Mouse (Mus musculus) retina, embryonic 14.5 days (tissue): Measurements from ENCODE around the gene Cyp2f2.

ENCODE experiments used
- DNase-seq: peaks from one replicate; pipeline ENCODE4 v3.0.0-alpha.2; 2015; ENCODE audit warnings: low spot score

The Cyp2f2 gene

DNA sequence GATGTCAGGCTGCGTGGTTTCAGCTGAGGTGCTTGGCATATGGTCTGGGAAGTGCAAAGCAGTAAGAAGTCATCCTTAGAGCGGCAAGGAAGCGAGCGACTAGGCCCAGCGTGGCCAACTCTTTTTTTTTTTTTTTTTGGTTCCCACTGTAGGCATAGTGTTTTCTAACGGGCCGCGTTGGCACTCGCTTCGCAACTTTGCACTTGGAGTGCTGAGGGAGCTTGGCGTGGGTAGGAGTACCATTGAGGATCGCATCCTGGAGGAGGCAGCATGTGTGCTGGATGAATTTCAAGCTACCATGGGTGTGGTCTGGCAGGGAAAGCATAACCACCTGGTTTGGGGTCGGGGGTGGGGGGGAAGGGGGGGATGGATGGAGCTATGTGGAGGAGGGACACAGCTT is 36.3 kb downstream of the Cyp2f2 start:
- no peak for DNase-seq

DNA sequence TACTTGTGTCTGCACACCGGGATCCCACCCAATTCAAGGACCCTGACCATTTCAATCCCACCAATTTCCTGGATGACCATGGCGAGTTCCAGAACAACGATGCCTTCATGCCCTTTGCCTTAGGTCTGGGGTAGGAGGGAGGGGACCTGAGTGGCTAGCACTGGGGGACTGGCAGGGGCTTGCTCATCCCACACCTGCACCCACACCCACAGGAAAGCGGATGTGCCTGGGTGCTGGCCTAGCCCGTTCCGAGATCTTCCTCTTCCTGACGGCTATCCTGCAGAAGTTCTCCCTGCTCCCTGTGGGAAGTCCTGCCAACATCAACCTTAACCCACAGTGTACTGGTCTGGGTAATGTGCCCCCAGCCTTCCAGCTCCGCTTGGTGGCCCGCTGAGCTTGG is 38.5 kb downstream of the Cyp2f2 start:
- no peak for DNase-seq

DNA sequence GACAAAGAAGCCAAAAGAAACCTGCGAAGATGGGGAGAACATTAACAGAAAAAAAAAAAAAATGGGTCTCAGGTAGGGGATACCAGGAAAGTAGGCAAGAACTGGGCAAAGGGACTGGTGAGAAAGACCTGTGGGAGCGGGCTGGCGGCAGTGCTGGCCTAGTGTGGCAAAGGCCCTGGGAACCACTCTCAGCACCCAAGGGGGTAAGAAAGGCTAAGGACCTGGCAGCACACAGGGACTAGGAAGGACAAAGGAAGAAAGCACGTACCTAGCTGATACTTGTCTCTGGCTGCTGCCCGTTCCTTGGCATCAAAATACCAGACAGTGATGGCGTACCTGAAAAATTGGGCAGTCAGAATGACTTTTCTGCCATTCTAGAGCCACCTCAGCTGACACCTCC is 39.5 kb downstream of the Cyp2f2 start:
- DNase-seq, result no peak

DNA sequence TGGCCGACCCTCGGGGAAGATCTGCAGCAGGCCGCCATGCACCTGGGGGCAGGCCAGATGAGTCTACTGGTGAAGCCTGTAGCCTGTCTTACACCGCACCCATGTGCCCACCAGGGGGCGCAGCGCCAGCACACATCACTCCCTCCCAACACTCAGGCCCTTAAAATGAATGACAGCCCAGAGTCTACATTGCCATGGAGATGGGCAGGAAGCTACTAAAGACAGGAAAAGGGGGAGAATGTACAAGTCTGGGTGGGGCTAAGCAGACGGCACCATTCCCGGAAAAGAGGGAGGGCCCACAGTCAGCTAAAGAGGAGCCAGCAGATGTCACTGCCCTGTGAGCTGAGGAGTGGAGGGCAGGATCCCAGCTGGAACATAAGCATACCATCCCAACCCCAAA is 40.2 kb downstream of the Cyp2f2 start:
- peak; percentile 90 for DNase-seq

DNA sequence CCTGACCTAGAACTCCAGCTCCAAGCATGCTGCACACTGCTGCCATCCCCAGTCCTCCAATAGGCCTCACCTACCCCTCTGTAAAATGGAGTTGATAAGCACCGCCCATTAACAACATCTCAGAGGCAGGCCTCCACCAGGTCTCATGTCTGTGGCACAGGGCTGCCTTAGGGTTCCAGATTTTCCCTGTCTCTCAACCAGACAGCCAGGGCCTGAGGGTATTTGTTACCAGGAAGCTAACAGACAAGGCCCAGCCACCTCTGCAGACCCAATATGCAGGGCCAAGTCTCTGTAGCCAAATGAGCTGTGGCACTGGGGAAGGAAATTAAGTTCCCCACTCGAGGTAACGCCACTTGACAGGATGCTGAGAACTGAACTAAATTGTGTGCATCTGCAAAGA is 41.2 kb downstream of the Cyp2f2 start:
- no peak for DNase-seq

GRCm38 (mm10) chr7:27161744-27162143 is 42.0 kb downstream of the Cyp2f2 start:
- DNase-seq, result no peak

GRCm38 (mm10) chr7:27162780-27163449 is 43.2 kb downstream of the Cyp2f2 start:
- DNase-seq, result no peak

DNA sequence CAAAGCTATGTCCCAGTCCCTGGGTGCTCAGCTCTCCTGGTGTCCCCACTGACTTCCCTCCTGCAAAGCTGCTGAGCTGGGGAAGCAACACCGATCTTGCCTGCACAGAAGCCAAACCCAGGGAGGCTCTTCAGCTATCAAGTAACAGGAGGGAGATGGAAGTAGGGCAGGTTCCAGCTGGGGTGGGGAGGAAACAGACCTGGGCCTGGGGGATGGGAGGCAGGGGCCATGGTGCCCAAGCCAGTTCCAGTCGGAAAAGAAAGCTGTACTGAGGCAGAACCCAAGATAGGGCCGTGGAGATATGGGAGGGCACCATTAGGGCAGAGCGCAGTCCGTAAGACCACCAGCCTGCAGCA is 43.7 kb downstream of the Cyp2f2 start:
- no peak for DNase-seq

DNA sequence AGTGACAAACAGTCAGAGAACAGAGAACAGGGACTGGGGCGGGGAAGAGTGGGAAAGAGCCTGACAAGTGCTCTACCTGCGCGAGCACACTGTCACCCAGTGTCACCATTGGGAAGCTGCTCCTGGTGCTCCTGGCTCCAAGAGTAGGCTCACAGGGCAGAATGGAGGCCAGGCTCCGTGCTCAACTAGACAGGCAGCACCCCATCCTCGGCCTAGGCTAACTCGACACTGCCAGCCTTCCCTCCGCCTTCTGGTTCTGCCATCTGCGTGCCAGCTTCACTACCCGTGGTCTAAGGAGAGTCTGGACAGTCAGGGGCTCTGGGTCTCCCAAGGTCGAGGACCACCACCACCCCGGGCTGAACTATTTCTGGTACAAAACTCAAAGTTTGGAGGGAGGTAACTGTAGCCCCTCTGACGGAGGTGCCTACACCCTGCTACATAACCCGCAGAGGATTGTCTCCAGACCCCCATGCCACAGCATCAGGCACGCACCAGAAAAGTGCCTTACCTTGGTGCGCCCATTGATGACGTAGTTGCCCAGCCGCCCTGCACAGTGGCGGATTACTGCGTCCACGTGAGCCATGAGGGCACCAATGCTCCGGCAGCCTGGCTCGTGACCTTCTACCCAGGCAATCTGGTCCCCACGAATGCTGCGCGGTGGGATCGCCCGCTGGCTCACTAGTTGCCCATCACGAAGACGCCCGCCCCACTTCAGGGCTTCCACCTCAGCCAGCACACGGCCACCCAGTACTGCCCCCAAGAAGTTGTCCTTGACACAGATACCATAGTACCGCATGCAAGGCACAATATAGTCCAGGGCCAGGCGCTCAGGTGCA is 44.6 kb downstream of the Cyp2f2 start:
- DNase-seq, result no peak

- DNase-seq, result no peak
Observed at GRCm38 (mm10) chr7:27165007-27165655, 45.4 kb downstream of the Cyp2f2 start.

DNA sequence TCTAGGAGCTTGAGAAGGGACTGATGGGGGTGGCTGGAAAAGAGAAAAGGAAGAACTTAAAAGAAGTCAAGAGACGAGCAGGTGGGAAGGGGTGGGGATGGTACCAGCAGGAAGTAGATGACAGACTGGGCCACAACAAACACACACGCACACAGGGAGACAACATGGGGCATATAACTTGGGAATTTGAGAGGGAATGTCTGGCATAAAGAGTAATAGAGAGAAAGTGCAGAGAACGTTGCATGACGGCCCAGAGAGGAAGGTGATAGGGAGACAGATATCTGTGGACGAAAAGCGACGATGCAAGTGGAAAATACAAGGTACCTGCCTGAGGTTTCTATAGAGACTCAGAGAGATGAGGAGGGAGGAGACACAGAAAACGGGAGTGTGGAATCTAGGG is 46.0 kb downstream of the Cyp2f2 start:
- DNase-seq, result no peak

GRCm38 (mm10) chr7:27166229-27166613 is 46.5 kb downstream of the Cyp2f2 start:
- DNase-seq, result peak; percentile 86

DNA sequence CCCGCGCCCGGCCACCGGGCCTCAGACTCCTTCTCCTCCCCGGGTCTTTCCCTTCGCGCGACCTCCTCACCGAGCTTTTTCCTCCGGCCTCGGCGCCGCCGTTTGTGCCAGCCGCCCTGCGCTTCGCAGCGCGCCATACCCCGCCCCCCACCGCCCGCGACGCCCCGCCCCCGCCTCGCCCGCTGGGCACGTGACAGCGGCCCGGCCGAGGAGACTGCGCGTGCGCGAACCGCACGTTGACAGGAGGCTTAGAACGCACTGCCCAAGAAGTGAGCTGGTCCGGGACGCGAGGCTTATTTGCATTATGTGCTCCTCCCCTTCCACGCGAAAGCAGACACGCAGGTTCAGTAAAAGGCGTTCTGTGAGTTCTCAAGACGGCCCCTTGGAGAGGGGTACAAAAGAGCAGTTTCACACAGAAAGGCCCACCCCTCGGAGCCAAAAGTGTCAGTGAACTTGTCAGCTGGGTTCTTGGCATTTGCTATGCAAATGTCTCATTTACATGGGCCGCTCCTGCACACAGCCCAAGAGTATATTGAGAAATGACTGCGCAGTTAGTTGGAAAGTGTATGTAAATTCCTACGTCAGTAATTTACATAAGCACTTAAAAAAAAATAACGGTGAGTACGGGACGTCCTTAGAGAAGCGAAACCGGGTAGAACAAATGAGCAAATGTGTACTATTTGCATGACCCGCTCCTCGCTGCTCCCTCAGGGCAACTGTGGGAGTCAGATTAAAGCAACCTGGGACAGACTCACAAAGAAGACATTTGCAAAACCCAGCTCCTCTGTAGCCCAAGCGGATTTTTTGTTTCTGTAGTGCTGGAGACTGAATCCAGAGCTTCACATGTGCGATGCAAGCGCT is 47.1 kb downstream of the Cyp2f2 start, which contains the start of gene Egln2:
Gene Egln2 (minus strand): TSS at position 189 of the 861 bp plus-strand sequence.
- DNase-seq, result peak; percentile 94

DNA sequence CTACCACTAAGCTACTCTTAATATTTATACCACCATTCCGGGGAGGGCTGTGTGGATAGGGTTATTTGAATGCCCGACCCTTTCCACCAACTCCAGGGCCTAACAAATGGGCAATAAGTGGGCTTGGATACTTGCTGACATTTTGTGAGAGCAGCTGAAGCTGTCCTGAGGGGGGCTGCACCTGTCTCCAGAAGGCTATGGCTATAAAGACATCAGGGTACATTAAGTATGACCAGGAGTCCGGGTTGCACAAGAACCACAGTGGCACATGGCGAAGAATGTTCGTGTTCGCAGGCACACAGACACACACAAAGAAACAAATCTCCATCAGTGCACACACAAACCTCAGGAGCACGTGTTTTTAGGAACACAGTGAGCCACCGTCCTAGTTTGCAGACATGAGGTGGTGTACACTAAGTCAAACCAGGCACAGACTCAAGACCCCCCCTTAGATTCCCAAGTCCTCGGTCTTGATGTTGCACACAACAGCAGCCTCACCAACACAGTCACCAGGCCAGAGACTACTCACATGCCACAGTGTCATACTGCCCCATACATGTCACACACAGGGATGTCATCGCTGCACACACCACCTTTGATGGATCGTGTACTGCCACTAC is 47.9 kb downstream of the Cyp2f2 start:
- no peak for DNase-seq

DNA sequence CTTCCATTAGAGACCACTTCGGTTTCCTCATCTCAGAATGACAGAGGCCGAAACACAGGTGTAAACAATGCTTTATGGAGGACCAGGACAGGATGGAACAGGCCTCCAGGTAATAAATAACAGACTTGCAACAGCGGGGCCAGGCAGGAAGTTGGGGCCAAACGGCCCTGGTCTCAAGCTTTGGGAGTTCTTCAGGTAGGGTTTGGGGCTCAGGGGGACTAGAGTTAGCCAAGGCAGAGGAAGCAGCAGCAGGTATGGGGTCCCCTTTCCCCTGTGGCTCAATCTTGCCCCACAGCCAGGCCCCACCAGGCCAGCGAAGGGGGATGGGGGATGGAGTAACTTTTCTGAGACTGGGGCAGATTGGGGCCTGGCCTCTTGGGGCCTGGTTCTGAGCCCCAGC is 48.7 kb downstream of the Cyp2f2 start:
- DNase-seq, result no peak

DNA sequence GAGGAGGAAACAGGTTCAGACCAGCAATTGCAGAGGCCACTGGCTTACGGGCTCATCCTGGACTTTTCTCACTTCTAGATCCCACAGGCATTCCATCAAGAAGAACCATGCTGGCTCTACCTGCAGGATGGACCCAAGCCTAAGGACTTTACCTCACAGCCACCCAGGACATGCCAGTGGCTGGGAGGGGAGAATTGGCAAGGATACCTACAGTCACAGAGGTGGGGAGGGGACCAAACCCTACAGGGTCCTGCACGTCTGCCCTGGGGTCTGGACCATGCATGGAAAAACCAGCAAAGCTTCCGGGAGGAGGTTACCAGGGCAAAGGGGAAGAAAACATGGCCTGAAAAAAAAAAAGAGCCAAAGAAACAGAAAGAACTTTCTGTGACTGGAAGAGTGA is 51.3 kb downstream of the Cyp2f2 start:
- DNase-seq, result no peak

DNA sequence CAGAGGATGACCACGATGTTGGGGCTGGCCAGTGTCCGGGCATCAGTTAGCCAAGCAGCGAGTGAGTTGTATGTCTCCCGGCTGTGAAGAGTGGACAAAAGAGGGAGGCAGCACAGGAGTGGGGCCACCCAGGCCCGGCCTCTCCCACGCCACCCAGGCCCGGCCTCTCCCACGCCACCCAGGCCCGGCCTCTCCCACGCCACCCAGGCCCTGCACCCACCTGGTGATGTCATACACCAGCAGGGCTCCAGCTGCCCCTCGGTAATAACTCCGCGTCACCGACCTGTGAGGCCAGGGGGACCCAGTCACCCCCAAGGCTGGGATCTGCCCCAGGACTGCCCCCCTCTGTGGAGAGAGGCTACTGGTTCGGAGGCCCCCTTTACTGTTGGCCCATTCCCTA is 54.8 kb downstream of the Cyp2f2 start:
- DNase-seq, result no peak

GRCm38 (mm10) chr7:27174896-27175295 is 55.2 kb downstream of the Cyp2f2 start:
- DNase-seq, result no peak

DNA sequence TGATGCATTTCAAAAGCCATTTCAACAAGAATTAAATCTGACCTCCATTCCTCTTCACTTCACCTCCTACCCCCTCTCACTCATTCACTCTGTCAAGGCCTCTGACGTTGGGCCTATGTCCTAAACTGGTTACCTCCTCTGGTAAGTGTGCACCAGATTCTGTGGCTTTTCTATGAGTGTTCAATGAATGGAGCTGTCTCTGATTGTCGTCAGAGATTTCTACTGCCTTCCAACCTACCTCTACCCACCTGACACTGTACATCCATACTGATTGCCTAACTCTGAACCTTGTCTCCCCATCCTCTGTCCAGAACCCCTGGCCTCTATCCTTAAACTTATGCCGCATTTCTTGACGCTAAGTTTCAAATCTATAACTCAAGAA is 58.2 kb downstream of the Cyp2f2 start:
- DNase-seq, result no peak

GRCm38 (mm10) chr7:27178324-27179216 is 58.9 kb downstream of the Cyp2f2 start, which contains the start of gene Rab4b:
TSS of gene Rab4b (minus strand) at chr7:27178896.
- DNase-seq, result peak; percentile 99
